Mouse (Mus musculus): Measurements from ENCODE around the gene Prr13. TPM values are rescaled to one million over a fixed set of nuclear protein-coding genes. Genes with fewer than 3 reads are reported as not detected.

The Prr13 gene
- polyA plus RNA-seq (2015; fragmentation: Nextera tagmentation; extraction: Ambion mirVana): 82.9 and 86.1 TPM in 2 replicates

DNA sequence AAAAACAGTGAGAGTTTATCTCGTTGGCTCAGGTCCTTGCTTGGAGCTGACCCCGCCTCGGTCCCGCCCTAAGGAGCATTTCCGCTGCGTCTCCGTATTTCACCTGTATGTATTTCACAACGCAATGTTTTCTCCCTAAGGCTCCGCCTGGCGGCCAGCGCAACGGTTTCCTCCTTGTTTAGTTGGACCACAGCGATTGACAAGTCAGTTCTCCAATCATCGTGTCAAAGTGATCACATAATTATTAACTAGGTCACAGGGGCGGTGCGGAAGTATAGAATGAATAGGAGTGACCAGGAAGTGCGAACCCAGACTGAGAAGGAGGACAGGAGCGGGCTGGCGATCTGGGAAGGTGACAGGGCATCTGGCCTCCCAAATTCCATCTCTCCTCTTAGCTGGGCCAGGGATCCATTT, at the start of gene Prr13:
TSS of gene Prr13 (plus strand) at position 125 of the 414 bp plus-strand sequence.
- H3K27ac ChIP-seq: peak within 1 kb of the TSS; percentile 61; the same call in 1 of the 2 replicates
- peak within 1 kb of the TSS; percentile 66 for H3K4me2 ChIP-seq
- H3K4me1 ChIP-seq: peaks cover 33% of the 10 kb centered on the region
- peak; percentile 81 for ATAC-seq (replicated peaks; ENCODE audit: low FRiP score)
- under 1% methylated on average over 19 of the region's 19 CpGs for WGBS
- H3K9me3 ChIP-seq (replicated peaks): no peaks in the 10 kb centered on the region
- peaks cover 10% of the 10 kb centered on the region for H3K36me3 ChIP-seq
- H3K9ac ChIP-seq: peak within 1 kb of the TSS; percentile 39
- no peaks in the 10 kb centered on the region for H3K27me3 ChIP-seq
- H3K4me3 ChIP-seq (replicated peaks): peak within 1 kb of the TSS; percentile 51

DNA sequence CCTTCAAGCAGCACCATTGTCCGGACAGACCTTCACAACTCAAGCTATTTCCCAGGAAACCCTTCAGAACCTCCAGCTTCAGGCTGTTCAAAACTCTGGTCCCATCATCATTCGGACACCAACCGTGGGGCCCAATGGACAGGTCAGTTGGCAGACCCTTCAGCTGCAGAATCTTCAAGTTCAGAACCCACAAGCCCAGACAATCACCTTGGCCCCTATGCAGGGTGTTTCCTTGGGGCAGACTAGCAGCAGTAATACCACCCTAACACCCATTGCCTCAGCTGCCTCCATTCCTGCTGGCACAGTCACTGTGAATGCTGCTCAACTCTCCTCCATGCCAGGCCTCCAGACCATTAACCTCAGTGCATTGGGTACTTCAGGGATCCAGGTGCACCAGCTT, 49.5 kb upstream of the Prr13 start:
- peaks cover 44% of the 10 kb centered on the region for H3K4me1 ChIP-seq
- ATAC-seq (replicated peaks; ENCODE audit: low FRiP score): no peak
- H3K36me3 ChIP-seq: peaks cover 65% of the 10 kb centered on the region
- H3K4me2 ChIP-seq: peak overlapping the region; percentile 7; the same call in 1 of the 2 replicates
- 97% methylated on average over 3 of the region's 3 CpGs for WGBS
- no peak overlapping the region for H3K27ac ChIP-seq
- H3K9ac ChIP-seq: no peak overlapping the region
- H3K9me3 ChIP-seq (replicated peaks): no peaks in the 10 kb centered on the region
- H3K27me3 ChIP-seq: no peaks in the 10 kb centered on the region
- H3K4me3 ChIP-seq (replicated peaks): no peak overlapping the region

GRCm38 (mm10) chr15:102411077-102411476, 47.8 kb upstream of the Prr13 start:
- peak overlapping the region; percentile 34; the same call in 1 of the 2 replicates for H3K4me2 ChIP-seq
- no peaks in the 10 kb centered on the region for H3K27me3 ChIP-seq
- no peak for ATAC-seq (replicated peaks; ENCODE audit: low FRiP score)
- peaks cover 44% of the 10 kb centered on the region for H3K4me1 ChIP-seq
- no peak overlapping the region for H3K27ac ChIP-seq
- no peaks in the 10 kb centered on the region for H3K9me3 ChIP-seq (replicated peaks)
- H3K9ac ChIP-seq: no peak overlapping the region
- WGBS: 94% methylated on average over 1 of the region's 1 CpGs
- peaks cover 82% of the 10 kb centered on the region for H3K36me3 ChIP-seq
- H3K4me3 ChIP-seq (replicated peaks): peak overlapping the region; percentile 5; the same call in 1 of the 2 replicates

DNA sequence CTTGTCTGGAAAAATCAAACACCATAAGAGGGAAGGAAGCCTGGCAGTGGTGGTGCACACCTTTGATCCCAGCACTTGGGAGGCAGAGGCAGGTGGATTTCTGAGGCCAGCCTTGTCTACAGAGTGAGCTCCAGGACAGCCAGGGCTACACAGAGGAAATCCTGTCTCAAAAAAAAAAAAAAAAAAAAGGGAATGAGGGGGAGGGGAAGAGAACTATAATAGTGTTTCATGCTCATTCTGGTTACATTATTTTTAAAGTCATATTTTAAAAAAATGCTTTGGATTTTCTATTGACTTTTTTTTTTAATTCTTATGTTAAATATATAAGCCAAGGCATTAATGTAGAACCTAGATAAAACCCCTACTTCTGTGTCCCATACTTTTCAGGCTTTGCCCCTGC, 45.1 kb upstream of the Prr13 start:
- peaks cover 29% of the 10 kb centered on the region for H3K4me1 ChIP-seq
- no peak overlapping the region for H3K4me2 ChIP-seq
- peaks cover 89% of the 10 kb centered on the region for H3K36me3 ChIP-seq
- H3K27me3 ChIP-seq: no peaks in the 10 kb centered on the region
- no peak for ATAC-seq (replicated peaks; ENCODE audit: low FRiP score)
- no peak overlapping the region for H3K4me3 ChIP-seq (replicated peaks)
- H3K9ac ChIP-seq: no peak overlapping the region
- H3K9me3 ChIP-seq (replicated peaks): no peaks in the 10 kb centered on the region
- H3K27ac ChIP-seq: no peak overlapping the region

- ATAC-seq (replicated peaks; ENCODE audit: low FRiP score): no peak
- peaks cover 71% of the 10 kb centered on the region for H3K36me3 ChIP-seq
These were observed 41.3 kb upstream of the Prr13 start for GRCm38 (mm10) chr15:102417524-102417923.

DNA sequence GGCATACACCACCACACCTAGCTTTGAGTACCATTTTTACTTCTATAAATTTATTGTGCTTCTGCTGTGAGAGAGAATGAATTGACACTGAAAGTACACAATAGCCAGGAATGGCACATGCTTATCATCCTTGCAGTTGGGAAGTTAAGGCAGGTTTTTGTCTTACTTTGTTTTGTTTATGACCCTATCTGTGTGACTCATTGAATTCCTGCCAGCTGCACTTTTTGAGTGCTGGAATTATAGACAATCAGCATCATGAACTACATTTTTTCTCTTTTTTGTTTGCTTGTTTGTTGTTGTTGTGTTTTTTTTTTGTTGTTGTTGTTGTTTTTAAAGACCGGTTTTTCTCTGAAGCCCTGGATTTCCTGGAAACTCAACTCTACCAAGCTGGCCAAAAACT, 37.8 kb upstream of the Prr13 start:
- H3K9ac ChIP-seq: no peak overlapping the region
- H3K4me2 ChIP-seq: no peak overlapping the region
- WGBS: 42% methylated on average over 1 of the region's 1 CpGs
- H3K4me3 ChIP-seq (replicated peaks): no peak overlapping the region
- peaks cover 68% of the 10 kb centered on the region for H3K36me3 ChIP-seq
- ATAC-seq (replicated peaks; ENCODE audit: low FRiP score): no peak
- H3K27me3 ChIP-seq: no peaks in the 10 kb centered on the region
- no peaks in the 10 kb centered on the region for H3K4me1 ChIP-seq
- no peaks in the 10 kb centered on the region for H3K9me3 ChIP-seq (replicated peaks)
- 0 out of 2 replicates have a peak overlapping the region, but pooled peaks have one; percentile 7 for H3K27ac ChIP-seq

More at GRCm38 (mm10) chr15:102417524-102417923, 41.3 kb upstream of the Prr13 start:
- Histone ChIP-seq H3K27ac (no peak overlapping the region), H3K9me3 (replicated peaks) (no peaks in the 10 kb centered on the region), H3K4me3 (replicated peaks) (no peak overlapping the region), H3K27me3 (no peaks in the 10 kb centered on the region), H3K4me1 (no peaks in the 10 kb centered on the region), H3K4me2 (no peak overlapping the region), H3K9ac (no peak overlapping the region)
- WGBS: 92% methylated on average over 2 of the region's 2 CpGs

- Histone ChIP-seq H3K9ac (no peak overlapping the region), H3K9me3 (replicated peaks) (no peaks in the 10 kb centered on the region), H3K27ac (no peak overlapping the region), H3K4me2 (no peak overlapping the region), H3K4me3 (replicated peaks) (no peak overlapping the region), H3K4me1 (no peaks in the 10 kb centered on the region), H3K27me3 (no peaks in the 10 kb centered on the region), H3K36me3 (peaks cover 71% of the 10 kb centered on the region)
- 60% methylated on average over 3 of the region's 3 CpGs for WGBS
- no peak for ATAC-seq (replicated peaks; ENCODE audit: low FRiP score)
These were observed 37.4 kb upstream of the Prr13 start for GRCm38 (mm10) chr15:102421437-102421836.

DNA sequence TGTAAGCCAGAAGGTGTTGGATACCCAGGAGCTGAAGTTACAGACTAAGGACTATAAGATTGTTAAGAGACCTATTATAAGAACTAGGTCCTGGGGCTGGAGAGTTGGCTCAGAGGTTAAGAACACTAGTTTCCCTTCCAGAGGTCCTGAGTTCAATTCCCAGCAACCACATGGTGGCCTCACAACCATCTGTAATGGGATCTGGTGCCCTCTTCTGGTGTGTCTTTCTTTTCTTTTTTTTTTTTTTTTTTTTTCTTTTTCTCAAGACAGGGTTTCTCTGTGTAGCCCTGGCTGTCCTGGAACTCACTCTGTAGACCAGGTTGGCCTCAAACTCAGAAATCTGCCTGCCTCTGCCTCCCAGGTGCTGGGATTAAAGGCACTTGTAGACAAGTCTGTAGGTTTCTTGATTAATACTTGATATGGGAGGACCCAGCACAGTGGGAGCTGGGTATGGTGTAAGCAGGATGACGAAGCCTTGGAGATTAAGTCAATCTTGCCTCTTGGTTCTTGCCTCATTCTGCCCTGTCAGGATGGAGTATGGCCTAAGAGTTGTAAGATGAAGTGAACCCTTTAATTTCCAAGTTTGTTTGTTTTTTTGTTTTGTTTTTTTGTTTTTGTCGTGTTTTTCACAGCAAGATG, 35.1 kb upstream of the Prr13 start:
- WGBS: 100% methylated on average over 2 of the region's 2 CpGs
- H3K4me3 ChIP-seq (replicated peaks): no peak overlapping the region
- no peaks in the 10 kb centered on the region for H3K9me3 ChIP-seq (replicated peaks)
- H3K9ac ChIP-seq: no peak overlapping the region
- no peak overlapping the region for H3K27ac ChIP-seq
- H3K4me2 ChIP-seq: no peak overlapping the region
- no peak for ATAC-seq (replicated peaks; ENCODE audit: low FRiP score)
- peaks cover 75% of the 10 kb centered on the region for H3K36me3 ChIP-seq
- no peaks in the 10 kb centered on the region for H3K4me1 ChIP-seq
- no peaks in the 10 kb centered on the region for H3K27me3 ChIP-seq

- Histone ChIP-seq H3K4me1 (no peaks in the 10 kb centered on the region), H3K27ac (no peak overlapping the region), H3K9ac (no peak overlapping the region), H3K9me3 (replicated peaks) (no peaks in the 10 kb centered on the region), H3K27me3 (no peaks in the 10 kb centered on the region), H3K4me2 (no peak overlapping the region), H3K4me3 (replicated peaks) (no peak overlapping the region), H3K36me3 (peaks cover 77% of the 10 kb centered on the region)
- ATAC-seq (replicated peaks; ENCODE audit: low FRiP score): no peak
- WGBS: 80% methylated on average over 2 of the region's 2 CpGs
These were observed 34.2 kb upstream of the Prr13 start for GRCm38 (mm10) chr15:102424657-102425056.

DNA sequence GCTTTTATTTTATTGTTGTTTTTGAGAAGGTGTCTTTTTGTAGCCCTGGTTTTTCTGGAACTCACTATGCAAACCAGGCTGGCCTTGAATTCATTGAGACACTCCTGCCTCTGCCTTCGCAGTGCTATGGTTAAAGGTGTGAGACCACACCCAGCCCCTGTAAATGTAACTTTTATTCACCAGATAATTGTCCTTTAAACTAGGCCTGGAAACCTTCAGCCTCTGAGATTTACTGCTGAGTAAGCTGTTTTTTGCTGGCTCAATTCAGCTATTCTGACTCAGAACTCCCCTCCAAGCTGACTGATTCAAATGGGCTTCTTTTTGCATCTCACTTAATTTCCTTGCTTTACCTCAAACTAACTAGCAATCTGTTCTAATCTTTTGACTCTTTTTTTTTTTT, 31.9 kb upstream of the Prr13 start:
- H3K27ac ChIP-seq: no peak overlapping the region
- no peak overlapping the region for H3K9ac ChIP-seq
- no peak for ATAC-seq (replicated peaks; ENCODE audit: low FRiP score)
- no peak overlapping the region for H3K4me2 ChIP-seq
- H3K36me3 ChIP-seq: peaks cover 91% of the 10 kb centered on the region
- WGBS: 94% methylated on average over 1 of the region's 1 CpGs
- H3K4me3 ChIP-seq (replicated peaks): no peak overlapping the region
- H3K9me3 ChIP-seq (replicated peaks): no peaks in the 10 kb centered on the region
- no peaks in the 10 kb centered on the region for H3K27me3 ChIP-seq
- H3K4me1 ChIP-seq: no peaks in the 10 kb centered on the region

GRCm38 (mm10) chr15:102432046-102432445, 26.8 kb upstream of the Prr13 start:
- 88% methylated on average over 1 of the region's 1 CpGs for WGBS
- peaks cover 88% of the 10 kb centered on the region for H3K36me3 ChIP-seq
- H3K27ac ChIP-seq: no peak overlapping the region
- no peaks in the 10 kb centered on the region for H3K27me3 ChIP-seq
- no peak overlapping the region for H3K9ac ChIP-seq
- H3K4me2 ChIP-seq: no peak overlapping the region
- H3K4me1 ChIP-seq: no peaks in the 10 kb centered on the region
- H3K9me3 ChIP-seq (replicated peaks): no peaks in the 10 kb centered on the region
- no peak for ATAC-seq (replicated peaks; ENCODE audit: low FRiP score)
- no peak overlapping the region for H3K4me3 ChIP-seq (replicated peaks)

- H3K4me3 ChIP-seq (replicated peaks): no peak overlapping the region
- ATAC-seq (replicated peaks; ENCODE audit: low FRiP score): no peak
- H3K4me1 ChIP-seq: no peaks in the 10 kb centered on the region
- H3K27ac ChIP-seq: no peak overlapping the region
- WGBS: 93% methylated on average over 4 of the region's 4 CpGs
- H3K9ac ChIP-seq: no peak overlapping the region
- peaks cover 88% of the 10 kb centered on the region for H3K36me3 ChIP-seq
- no peak overlapping the region for H3K4me2 ChIP-seq
- H3K9me3 ChIP-seq (replicated peaks): no peaks in the 10 kb centered on the region
- no peaks in the 10 kb centered on the region for H3K27me3 ChIP-seq
These were observed 25.7 kb upstream of the Prr13 start for GRCm38 (mm10) chr15:102433173-102433572.

GRCm38 (mm10) chr15:102442490-102442889, 16.3 kb upstream of the Prr13 start:
- WGBS: 50% methylated on average over 2 of the region's 2 CpGs
- no peak overlapping the region for H3K4me3 ChIP-seq (replicated peaks)
- no peak for ATAC-seq (replicated peaks; ENCODE audit: low FRiP score)

More at GRCm38 (mm10) chr15:102442490-102442889, 16.3 kb upstream of the Prr13 start:
- Histone ChIP-seq H3K27me3 (no peaks in the 10 kb centered on the region), H3K9me3 (replicated peaks) (no peaks in the 10 kb centered on the region), H3K4me1 (0 out of 2 replicates have a peak, but pooled peaks cover 2% of the 10 kb centered on the region), H3K4me2 (no peak overlapping the region), H3K9ac (no peak overlapping the region), H3K36me3 (peaks cover 9% of the 10 kb centered on the region), H3K27ac (no peak overlapping the region)

Measured in kidney, embryonic 15.5 days (tissue).